In the genomic region with DNA sequence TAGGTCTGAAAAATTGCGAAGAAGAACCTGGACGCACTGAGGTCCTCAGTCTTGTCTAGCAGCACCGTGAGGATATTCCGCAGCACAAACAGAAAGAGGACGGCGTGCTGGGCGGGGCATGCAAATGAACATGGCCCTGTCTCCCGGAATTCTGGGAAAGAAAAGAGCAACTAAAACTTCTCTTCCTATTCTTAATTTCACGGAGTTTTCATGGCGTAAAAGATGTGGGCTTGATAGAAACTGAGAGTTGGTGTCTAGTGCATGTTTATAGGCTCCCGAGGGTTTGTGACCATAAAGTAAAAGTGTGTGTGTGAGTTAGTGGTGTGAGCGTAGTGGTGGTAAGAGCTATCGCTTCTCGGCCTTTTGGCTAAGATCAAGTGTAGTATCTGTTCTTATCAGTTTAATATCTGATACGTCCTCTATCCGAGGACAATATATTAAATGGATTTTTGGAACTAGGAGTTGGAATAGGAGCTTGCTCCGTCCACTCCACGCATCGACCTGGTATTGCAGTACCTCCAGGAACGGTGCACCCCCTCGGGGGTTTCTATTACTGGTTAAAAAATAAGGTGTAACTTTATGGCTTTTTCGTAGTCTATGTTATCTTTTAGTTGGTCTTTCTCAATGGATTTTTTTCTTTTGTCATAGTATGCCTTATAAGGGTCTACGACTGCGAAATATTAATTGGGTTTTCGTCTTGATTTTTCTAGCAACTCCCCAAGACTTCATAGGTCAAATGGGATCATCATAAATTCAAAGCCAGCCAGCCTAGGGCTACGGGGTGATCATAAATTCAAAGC, we compare ENCODE assay signal across 8 mouse cellular contexts. TPM values are rescaled to one million over a fixed set of nuclear protein-coding genes. Genes with fewer than 3 reads are reported as not detected.
DNase-seq lines count a peak whose midpoint lies in the region; ATAC-seq and TF ChIP-seq lines count a peak whose summit lies in the region.

No protein-coding gene starts in this region.

- H3K9ac ChIP-seq in forebrain, embryonic 14.5 days (ENCODE audit: low read length) = peak overlapping the region; percentile 73

- TF ChIP-seq CTCF in lung, adult 2 months (IDR thresholded peaks at IDR 0.05; ENCODE audit: insufficient read depth, low read length) = no peak

- H3K4me2 ChIP-seq in forebrain, embryonic 14.5 days (ENCODE audit: low read length) = peak overlapping the region; percentile 63

- ATAC-seq in cerebellum, adult (ENCODE audit: insufficient number of reproducible peaks, low FRiP score, low TSS enrichment) = peak; percentile 83
- ATAC-seq in forebrain, embryonic 14.5 days = peak; percentile 90
- peak; percentile 69 for ATAC-seq in neutrophil, adult 5-6 weeks (ENCODE audit: extremely low read depth, insufficient number of reproducible peaks, low FRiP score, poor library complexity, severe bottlenecking)

- peak overlapping the region; percentile 45 for H3K4me3 ChIP-seq in forebrain, embryonic 14.5 days (ENCODE audit: low read depth, low read length)
- peak overlapping the region; percentile 71 for H3K4me3 ChIP-seq in lung, adult 2 months (replicated peaks; ENCODE audit: extremely low read depth, low read depth, low read length)

- intact Hi-C loops in heart, postnatal 25 days (cut with DNase I) = loop anchor here (2.0 kb wide), 1 partner anchor 19 kb away; no protein-coding TSS in a partner anchor

- H3K9me3 ChIP-seq in forebrain, embryonic 14.5 days (replicated peaks; ENCODE audit: control insufficient read depth, low read length) = no peaks in the 10 kb centered on the region

- no peaks in the 10 kb centered on the region for H3K36me3 ChIP-seq in forebrain, embryonic 14.5 days (ENCODE audit: control insufficient read depth, insufficient read depth, low read length)

- peak overlapping the region; percentile 44; the same call in 1 of the 2 replicates for H3K27ac ChIP-seq in forebrain, embryonic 14.5 days (ENCODE audit: low read depth, low read length)

- peak; percentile 90 for DNase-seq in ES-CJ7 (ENCODE audit: low read depth, low spot score)
- DNase-seq in forebrain, embryonic 14.5 days (ENCODE audit: low spot score) = peak; percentile 91
- peak; percentile 62 for DNase-seq in heart, postnatal 25 days (ENCODE audit: low spot score)
- DNase-seq in layer of hippocampus, adult 18-20 months (ENCODE audit: low spot score in 2 of 2) = peak; percentile 68 to 87
- peak; percentile 74 for DNase-seq in lung, adult 2 months
- DNase-seq in thymus, adult 18-20 months = peak; percentile 64 to 79

- H3K27me3 ChIP-seq in forebrain, embryonic 14.5 days (replicated peaks; ENCODE audit: control insufficient read depth, insufficient read depth, low read length) = no peaks in the 10 kb centered on the region

- TF ChIP-seq POLR2A in lung, adult 2 months (IDR thresholded peaks at IDR 0.05; ENCODE audit: borderline replicate concordance, extremely low read depth, low read depth, low read length) = peak; percentile 32; the same call in 1 of the 2 replicates

- H3K4me1 ChIP-seq in forebrain, embryonic 14.5 days (ENCODE audit: control insufficient read depth, insufficient read depth, low read length) = no peaks in the 10 kb centered on the region
- H3K4me1 ChIP-seq in lung, adult 2 months (ENCODE audit: control insufficient read depth, insufficient read depth, low read length) = no peaks in the 10 kb centered on the region

- WGBS in forebrain, embryonic 14.5 days = under 1% methylated on average over 26 of the region's 26 CpGs
- WGBS in lung, adult 2 months = under 1% methylated on average over 26 of the region's 26 CpGs

RNA-seq across cellular contexts. Expression of a gene that starts 15.2 kb away (rescaled TPM):
- polyA plus RNA-seq in forebrain, embryonic 14.5 days (2014; fragmentation: Nextera tagmentation; extraction: Ambion mirVana) = not detected in 2 replicates
- under 1 TPM; 0.08 to 0.11 TPM for total RNA-seq in heart, postnatal 25 days (2021)
- not detected for total RNA-seq in layer of hippocampus, adult 18-20 months (2021)
- polyA plus RNA-seq in lung, adult 2 months (2012; rRNA removed) = 0.02 and 0.17 TPM in 2 replicates
- total RNA-seq in neutrophil, adult 5-6 weeks (2017) = 0.37 and 0.93 TPM in 2 replicates

RNA-seq across cellular contexts. Expression of a gene that starts 27.5 kb away (rescaled TPM):
- 107 and 139 TPM in 2 replicates for polyA plus RNA-seq in forebrain, embryonic 14.5 days (2014; fragmentation: Nextera tagmentation; extraction: Ambion mirVana)
- total RNA-seq in heart, postnatal 25 days (2021) = 10 to 100 TPM; 41.2 to 48.3 TPM
- total RNA-seq in layer of hippocampus, adult 18-20 months (2021) = 100 to 1,000 TPM; 320 to 324 TPM
- polyA plus RNA-seq in lung, adult 2 months (2012; rRNA removed) = 31.4 and 43.9 TPM in 2 replicates
- 71.2 and 77.4 TPM in 2 replicates for total RNA-seq in neutrophil, adult 5-6 weeks (2017)

RNA-seq across cellular contexts. Expression of a gene that starts 31.0 kb away (rescaled TPM):
- 18.0 and 23.3 TPM in 2 replicates for polyA plus RNA-seq in forebrain, embryonic 14.5 days (2014; fragmentation: Nextera tagmentation; extraction: Ambion mirVana)
- 1 to 10 TPM; 5.7 to 6.5 TPM for total RNA-seq in heart, postnatal 25 days (2021)
- total RNA-seq in layer of hippocampus, adult 18-20 months (2021) = 10 to 100 TPM in 1 of 2 experiments, 1 to 10 TPM in 1; 9.9 to 12.9 TPM
- 6.5 and 6.7 TPM in 2 replicates for polyA plus RNA-seq in lung, adult 2 months (2012; rRNA removed)
- 6.5 and 7.6 TPM in 2 replicates for total RNA-seq in neutrophil, adult 5-6 weeks (2017)

Comparison
In these comparisons a context has a peak if more than half of its experiments do, and no peak if none do; other contexts are left out.
1. Peak in every context shown above with its lines: DNase-seq, ATAC-seq, H3K4me3 ChIP-seq and H3K27ac ChIP-seq.